Mouse (Mus musculus): ENCODE measurements around the gene Fam117b.
A peak's percentile ranks its signal among the peaks of the same experiment; 100 is the strongest.

The Fam117b gene

DNA sequence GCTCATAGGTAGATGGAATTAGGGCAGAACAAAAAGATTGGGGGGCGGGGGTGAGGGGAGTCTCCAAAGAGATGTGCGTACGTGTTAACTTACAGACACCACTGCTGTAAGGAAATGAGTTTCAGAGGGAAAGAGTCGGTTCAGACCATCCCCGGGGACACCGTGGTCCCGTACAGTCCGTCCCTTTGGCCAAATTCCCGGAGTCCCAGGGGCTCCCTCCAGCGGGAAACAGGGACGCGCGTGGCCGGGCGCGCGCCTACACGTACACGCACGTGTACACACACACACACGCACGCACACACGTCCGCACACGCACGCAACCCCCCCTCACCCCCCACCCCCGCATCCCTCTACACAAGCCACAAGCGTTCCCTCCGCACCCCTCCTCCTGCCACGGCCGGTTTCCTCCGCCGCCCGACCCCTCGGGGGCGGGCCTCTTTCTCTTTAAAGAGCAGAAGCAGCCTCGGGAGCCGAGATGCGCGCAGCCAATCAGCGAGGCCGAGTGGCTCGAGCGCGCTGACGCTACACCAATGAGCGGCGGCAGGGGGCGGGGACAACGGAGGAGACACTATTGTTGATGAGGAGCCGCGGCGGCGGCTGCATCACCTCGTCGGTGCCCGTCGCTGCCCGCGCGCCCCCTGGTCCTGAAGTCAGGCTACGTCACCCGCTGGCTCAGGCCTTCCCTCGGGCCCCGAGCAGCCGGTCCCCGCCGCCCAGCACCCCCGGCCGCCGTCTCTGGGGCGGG lies at the start of gene Fam117b:
TSS of gene Fam117b (plus strand) at position 594 of the 745 bp plus-strand sequence.
- peak; percentile 94 to 97 for DNase-seq (ENCODE audit: low spot score in 2 of 2)

DNA sequence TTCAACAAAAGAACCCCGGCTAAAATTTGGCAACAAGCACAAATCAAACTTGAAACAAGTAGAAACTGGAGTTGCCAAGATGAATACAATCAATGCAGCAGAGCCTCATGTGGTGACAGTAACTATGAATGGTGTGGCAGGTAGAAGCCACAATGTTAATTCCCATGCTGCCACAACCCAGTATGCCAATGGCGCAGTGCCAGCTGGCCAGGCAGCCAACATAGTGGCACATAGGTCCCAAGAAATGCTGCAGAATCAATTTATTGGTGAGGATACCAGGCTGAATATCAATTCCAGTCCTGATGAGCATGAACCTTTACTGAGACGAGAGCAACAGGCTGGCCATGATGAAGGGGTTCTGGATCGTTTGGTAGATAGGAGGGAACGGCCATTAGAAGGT lies 44.8 kb upstream of the Fam117b start:
- DNase-seq (ENCODE audit: low spot score in 2 of 2) = no peak

DNA sequence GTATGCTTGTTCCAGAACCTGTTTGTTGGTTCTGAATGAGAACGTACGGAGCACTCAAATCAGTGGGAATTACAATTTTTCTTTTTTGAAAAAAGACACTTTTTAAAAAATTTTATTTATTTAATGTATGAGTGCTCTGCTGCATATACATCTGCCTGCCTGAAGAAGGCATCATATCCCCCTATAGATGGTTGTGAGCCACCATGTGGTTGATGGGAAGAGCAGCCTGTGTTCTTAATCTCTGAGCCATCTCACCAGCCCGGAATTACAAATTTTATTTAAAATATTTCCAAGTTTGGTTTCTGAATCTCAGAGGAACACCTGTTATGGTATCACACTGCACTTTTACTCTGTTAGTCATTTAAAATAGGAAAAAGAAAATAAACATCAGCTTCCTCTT lies 38.8 kb upstream of the Fam117b start:
- no peak for DNase-seq (ENCODE audit: low spot score in 2 of 2)

DNA sequence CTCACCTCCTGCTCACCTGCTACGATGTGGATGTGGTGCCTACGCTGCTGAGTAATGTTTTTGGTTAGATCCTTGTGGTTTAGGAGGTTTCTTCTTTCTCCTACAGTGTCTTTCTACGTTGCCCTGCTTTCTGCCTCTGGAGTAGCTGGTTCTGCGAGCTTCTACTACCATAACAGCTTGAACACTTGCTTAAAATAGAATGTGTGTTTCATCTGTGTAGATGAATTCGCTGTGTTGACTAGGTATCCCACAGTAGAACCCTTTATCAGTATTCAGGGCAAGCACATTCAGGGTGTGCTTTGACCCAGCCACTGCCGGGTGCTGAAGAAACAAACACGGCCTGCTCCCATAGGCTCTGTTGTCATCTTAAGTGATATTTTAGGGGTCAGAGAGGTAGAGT lies 34.7 kb upstream of the Fam117b start:
- no peak for DNase-seq (ENCODE audit: low spot score in 2 of 2)

DNA sequence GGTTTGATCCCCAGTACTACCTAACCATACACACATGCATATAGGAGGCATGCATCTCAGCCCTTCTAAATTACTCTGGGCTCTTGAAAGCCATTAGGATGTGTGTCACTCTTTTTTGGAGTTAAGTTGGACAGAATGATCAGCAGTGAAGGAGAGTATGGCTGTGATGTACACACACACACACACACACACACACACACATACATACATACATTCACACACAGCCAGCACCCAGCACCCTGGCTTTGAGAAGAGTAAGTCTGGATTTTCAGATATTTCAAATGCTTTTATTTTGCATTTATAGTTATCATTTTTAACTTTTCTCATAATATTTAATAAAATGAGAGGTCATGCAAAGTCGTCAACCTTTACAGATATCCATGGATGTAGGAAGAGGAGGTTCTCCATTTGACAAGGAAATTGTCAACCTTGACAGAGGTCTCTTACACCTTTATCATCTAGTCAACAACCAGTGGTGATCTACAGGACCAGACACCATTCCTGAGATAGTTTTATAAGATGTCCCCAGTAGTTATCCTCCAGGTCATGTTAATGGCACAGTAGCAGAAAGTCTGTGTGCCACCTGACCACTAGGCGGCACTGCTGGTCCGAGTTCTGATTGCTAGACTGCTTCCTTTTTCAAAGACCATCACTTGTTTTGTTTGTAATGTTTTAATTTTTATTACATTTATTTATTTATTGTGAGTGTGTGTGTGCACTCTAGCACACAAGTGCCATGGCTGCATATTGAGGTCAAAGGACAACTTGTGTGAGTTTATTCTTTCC lies 29.3 kb upstream of the Fam117b start:
- peak; percentile 72 to 77 for DNase-seq (ENCODE audit: low spot score in 2 of 2)

DNA sequence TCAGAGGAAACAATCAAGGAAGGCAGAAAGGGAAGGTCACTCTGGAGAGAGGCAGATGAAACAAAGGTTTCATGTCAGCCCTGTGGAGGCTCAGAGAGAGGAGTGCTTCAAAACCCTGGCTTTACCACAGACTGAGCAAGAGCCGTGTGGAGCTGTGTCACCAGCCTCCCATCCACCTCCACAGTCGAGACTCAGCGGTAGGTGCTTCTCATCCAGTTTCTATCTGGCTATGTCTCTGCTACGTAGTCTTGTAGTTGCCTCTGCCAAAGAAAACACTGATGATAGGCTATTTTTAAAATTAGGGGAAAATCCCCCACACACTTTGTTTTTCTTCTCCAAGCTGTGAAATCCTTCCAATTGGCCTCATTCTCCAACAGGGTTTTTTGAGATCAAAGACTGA lies 25.9 kb upstream of the Fam117b start:
- no peak for DNase-seq (ENCODE audit: low spot score in 2 of 2)

DNA sequence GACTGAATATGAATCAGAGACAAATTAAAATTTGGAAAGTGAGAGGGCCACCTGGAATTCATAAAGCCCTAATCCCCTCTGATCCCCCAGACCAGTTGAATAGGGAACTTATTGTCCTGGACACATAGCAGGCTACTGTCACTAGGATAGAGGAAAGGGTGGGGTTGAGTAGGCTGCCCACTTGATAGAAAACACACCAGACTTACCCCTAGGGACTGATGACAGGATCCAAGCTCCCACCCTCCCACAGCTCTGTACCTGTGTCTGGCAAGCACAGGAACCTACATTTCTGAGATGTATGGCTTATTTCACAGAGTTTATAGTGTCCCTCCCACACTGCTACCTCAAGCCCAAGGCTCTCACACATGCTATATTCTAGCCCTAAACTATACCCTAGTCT lies 24.8 kb upstream of the Fam117b start:
- DNase-seq (ENCODE audit: low spot score in 2 of 2) = no peak

DNA sequence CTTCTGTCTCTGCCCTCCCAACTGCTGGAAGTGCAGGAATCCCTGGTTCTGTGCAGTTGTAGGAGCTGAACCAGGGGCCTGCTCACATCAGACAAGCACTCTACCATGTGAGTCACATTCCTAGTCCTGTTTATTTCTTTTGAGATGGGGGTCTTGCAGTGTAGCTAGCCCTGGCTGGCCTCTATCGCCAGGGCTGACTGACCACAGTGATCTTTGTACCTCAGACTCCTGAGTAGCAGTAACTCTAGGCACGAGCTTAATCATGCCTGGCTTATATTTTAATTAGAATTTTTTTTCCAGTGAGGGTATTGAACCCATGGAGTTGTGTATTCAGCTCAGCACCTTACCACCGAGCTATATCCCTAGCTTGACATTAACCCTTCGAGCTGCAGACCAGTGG lies 21.6 kb upstream of the Fam117b start:
- DNase-seq (ENCODE audit: low spot score in 2 of 2) = no peak

DNA sequence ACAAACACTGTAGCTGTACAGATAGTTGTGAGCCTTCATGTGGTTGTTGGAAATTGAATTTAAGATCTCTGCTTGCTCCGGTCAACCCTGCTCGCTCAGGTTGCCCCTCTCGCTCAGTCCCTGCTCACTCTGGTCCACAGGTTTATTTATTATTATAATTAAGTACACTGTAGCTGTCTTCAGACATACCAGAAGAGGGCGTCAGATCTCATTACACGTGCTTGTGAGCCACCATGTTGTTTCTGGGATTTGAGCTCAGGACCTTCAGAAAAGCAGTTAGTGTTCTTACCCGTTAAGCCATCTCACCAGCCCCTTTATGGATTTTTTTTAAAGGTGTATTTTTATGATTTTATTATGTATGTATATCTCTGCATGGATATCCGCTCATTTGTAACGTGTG lies 20.0 kb upstream of the Fam117b start:
- no peak for DNase-seq (ENCODE audit: low spot score in 2 of 2)

DNA sequence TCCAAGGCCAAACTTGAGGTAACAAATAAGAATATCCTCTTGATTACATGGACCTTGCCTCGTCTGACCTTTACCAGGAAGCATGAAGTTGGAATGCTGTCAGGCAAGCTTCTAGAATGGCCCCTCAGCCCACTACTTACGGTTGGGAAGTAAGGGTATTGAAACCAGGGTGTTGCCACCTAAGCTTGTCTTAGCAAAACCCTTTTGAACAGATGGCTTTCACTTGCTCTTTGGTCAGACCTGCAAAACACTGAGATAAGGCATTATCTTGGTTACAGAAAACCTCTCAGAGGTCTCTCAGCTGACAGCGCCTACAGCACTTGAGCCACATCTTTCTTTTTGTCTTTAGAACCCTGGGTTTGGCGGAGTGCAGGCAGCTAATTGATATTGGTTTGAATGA lies 18.8 kb upstream of the Fam117b start:
- DNase-seq (ENCODE audit: low spot score in 2 of 2) = no peak

DNA sequence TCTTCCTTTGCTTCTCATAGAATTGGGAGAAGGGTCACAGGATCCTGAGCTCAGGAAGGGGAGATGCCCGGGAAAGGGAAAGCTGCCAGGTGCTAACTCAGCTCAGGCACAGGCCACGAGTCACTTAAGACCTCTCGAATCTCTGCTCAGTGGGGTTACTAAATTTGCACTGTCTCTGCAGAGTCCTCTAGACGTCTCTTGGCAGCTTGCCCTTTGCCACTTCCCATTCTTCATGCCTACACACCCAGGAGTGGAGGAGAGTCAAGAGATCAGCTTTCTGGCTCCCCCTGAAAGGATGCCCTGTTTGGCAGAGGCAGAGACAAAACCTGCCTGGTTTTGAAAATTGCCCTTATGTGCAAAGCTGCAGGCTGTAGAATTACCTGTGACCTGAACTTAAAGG lies 17.4 kb upstream of the Fam117b start:
- peak in 1 of 2 experiments; percentile 22 for DNase-seq (ENCODE audit: low spot score in 2 of 2)

DNA sequence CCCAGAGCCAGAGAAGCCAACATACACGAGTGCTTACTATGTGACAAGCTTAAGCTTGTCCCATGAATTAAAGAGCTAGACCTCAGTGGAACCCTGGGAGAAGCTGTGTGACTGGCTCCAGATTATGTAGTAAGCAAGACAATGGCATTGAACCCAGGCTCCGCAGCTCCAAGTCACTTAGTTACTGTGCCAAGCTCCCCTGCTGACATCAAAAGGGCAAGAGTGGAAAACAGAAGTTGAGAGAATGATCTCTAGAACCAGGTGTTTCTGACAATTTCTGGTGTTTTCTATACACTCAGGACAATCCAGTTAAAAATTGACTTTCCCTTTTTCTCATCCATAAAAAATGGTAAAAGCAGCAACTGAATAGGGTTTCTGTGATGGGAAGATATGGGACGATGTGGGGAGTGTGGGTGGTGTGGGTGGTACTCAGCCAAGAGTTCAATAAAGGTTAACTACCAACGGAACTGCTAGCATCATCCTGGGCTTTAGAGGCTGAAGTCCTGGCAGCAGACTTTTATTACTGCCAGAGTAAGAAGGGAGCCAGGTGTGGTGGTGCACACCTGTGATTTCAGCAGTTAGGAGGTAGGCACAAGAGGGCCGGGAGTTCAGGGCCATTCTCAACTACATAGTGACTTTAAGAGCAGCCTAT lies 15.5 kb upstream of the Fam117b start:
- DNase-seq (ENCODE audit: low spot score in 2 of 2) = no peak

DNA sequence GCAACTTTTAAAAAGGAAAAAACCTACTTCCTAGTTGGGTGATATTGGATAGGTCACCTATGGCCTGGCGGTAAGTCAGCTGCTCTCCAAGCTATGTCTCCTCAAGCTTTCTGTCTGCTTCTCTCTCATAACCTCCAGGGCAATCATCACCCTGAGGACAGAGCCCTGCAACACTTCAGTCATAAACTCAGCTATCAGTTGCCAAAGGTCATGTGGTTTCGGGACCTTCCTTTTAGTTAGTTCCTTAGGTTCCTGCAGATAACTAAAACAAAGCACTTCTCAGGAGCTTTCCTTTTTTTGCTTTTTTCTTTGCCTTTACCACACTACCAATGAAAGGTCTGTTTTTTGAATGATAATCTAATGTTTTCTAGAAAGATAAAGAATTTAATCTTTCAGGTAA lies 13.1 kb upstream of the Fam117b start:
- DNase-seq (ENCODE audit: low spot score in 2 of 2) = no peak

DNA sequence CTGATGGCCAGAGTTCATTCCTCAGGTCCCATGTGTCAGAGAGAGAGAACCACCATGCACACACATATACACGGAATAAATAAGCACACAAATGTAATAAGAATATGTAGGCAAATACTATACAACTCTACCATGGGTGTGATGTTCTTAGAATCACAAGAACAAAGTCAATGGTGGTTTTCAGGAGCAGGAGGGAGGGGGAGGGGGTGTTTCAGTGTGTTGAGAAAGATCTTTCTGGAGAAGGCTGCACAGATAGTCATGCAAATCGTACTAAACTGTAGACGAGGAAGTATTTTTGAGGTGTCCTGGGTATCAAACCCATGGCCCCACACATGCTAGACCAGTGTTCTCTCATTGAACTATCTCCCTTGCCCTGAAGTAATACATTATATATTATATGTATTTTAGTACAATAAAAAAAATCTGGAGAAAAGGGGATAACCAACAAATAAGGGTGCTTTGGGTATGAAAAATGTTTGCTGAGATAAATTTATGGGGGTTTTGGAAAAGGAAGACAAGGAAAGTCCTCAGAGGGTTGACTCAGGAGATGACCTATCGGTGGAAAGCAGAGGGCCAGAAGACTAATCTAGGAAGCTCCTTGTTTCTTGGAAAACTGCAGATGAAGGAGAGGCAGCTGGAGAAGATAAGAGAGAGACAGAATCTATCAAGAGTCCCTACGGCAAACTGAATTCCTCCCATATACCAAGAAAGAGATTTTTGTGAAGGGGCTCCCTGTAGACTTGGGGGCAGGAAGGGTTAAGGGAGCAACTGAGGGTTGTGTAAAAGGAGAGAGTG lies 11.5 kb upstream of the Fam117b start:
- no peak for DNase-seq (ENCODE audit: low spot score in 2 of 2)

DNA sequence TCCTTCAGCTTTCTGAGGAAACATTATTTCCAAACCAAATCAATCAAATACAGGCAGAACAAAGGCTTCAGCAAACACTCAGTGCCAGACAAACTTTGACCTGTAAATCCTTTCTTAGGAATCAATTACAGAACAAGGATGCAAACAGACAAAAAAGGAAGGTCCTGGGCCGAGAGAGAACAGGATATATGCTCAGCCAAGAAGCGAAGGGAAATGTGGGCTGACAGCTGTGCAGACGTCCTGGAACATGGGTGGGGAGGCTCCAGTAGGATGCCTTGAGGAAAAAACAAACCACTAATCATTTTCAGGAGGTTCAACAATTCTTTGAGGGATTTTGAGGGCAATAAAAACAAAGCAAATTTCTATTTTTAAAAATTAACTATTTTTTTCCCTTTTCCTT lies 10.2 kb upstream of the Fam117b start:
- DNase-seq (ENCODE audit: low spot score in 2 of 2) = no peak

DNA sequence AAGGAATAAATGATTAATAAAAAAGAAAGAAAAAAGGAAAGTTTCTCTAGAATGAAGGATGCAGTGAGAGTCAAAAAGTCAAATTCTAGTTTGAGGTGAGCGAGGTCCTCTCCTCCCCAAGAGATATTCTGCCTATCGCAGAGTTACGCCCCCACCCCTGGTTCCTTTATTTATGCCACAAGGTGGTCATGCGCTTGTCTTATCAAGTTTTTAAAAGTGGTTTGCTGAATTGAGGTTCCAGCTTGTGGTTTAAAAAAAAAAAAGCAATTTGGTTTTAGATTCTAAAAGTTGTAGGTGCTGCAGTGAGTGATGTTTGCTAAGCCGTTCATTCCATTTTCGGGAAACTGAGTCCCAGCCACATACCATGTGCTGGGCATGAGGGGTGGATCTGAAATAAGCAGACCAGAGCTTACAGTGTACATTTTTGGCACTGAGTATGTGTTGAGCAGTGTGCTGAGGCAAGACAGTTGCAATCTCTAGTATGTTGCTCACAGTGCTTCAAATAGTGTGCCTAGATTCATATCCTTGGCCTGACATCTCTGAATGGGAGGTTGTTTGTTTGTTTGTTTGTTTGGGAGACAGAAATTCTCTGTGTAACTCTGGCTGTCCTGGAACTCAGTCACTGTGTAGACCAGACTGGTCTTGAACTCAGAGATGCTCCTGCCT lies 8.0 kb upstream of the Fam117b start:
- DNase-seq (ENCODE audit: low spot score in 2 of 2) = no peak

DNA sequence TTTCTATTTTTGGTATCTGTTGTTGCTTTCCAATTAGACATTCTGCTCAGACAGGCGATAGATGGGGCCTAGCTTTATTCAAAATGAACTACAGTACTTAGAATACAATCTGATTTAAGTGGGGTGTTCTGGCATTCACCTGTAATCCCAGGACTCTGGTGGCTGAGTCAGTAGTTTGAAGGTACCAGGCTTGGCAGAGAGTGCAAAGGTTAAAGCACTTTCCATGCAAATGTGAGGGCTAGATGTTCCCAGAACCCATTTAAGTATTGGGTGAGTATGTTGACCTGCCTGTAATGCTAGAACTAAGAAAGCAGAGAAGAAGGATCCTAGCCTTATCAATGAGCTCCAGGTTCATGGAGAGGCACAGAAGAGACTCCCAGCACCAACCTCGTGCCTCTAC lies 6.9 kb upstream of the Fam117b start:
- DNase-seq (ENCODE audit: low spot score in 2 of 2) = no peak

DNA sequence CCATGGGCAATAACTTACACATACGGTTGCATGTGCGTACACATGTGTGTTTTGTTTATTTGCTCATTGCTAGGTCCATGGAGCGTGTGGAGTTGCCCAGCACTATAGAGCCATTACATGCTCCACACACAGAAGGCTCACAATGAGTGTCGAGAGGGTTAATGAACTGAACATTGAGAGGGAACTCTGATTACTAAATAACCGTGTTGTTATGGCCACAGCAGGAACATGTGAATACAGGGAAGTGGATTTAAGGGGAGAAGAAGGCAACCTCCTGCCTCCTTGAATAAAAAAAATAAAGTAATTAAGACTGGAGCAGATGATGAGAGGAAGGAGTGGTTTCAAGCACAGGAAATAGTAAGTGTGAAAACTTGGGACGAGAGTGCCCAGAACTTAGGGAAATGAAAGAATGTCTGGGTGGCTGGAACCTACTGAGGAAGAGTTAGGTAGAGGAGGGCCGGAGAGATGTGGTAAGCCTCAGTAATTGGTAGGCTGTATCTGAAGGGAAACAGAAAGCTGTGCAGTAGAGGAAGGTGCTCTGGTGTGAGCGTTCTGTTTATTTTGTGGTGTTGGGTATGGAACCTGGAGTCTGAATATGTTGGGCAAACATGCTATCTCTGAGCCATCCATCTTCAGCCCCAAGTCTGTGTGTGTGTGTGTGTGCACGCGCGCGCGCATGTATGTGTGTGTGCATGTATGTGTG lies 5.8 kb upstream of the Fam117b start:
- no peak for DNase-seq (ENCODE audit: low spot score in 2 of 2)

DNA sequence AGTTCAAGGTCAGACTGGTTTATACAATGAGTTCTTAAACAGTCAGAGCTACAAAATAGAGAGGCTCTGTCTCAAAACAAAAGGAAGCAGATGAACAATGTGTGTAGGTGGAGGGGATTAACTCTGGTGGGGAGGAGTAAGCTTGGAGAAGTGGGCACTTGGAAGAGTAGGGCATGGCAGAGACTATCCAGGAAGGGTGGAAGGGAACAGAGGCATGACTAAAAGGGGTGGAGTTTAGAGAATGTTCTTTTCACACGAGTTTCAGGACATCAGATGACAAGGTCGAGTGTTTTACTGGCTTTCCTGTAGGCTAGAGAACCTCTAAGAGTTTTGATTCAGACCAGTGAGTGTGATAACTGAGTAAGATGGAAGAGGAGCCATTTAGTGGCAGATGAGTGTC lies 5.1 kb upstream of the Fam117b start:
- no peak for DNase-seq (ENCODE audit: low spot score in 2 of 2)

DNA sequence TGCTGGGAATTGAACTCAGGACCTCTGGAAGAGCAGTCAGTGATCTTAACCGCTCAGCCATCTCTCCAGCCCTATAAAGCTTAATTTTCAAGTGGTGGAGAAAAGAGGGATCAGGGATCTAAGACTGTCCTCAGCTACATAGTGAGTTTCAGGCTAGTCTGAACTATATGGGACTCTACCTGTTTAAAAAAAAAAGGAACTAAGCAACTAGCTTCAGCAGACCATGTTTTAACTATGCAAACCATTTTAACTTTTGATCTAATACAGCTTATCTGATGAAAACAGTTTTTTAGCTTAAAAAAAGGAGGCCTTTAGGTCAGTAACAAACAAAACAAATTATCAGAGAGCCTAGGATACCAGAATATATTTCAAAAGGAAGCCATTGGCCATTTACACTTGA lies 1.9 kb upstream of the Fam117b start:
- DNase-seq (ENCODE audit: low spot score in 2 of 2) = no peak
